Mouse (Mus musculus) lung, adult 2 months (tissue): ENCODE measurements around the gene Ddi2.

ENCODE experiments used
- CTCF ChIP-seq: fragments of 200-500 bp; IDR thresholded peaks from 2 replicates; pipeline ENCODE4 v1.5.1; 2011; ENCODE audit warnings: mild to moderate bottlenecking, low read length, control low read depth; ENCODE audit not compliant: insufficient read depth
- POLR2A ChIP-seq: fragments of 200-500 bp; IDR thresholded peaks from 2 replicates; pipeline ENCODE4 v1.6.1; 2011; ENCODE audit warnings: low read depth, mild to moderate bottlenecking, control low read depth, low read length, borderline replicate concordance; ENCODE audit errors: extremely low read depth

DNA sequence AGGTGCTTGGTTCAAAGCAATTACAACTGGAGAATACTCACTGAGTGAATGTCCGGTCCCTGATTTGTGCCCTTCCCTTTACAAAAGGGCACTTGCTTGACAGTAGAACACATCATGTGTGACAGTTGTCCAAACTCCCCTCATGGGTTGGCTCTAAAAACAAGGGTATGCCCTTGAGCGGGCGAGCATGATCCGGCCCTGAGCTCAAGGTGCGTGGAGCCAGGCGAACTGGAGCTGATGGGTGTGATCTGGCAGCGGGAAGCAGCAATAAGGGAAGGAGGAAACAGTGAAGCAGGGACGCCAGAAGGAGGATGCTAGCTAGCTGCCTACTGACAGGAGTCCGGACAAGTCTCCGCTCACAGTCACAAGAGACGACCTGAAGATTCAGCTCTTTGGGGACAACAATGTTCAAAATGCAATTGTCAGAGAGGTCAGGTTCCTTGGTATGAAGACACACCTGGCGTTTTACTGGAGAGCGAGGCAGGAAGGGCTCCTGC is 38.9 kb upstream of the Ddi2 start:
- no peak for TF ChIP-seq CTCF
- TF ChIP-seq POLR2A = no peak
